Mouse (Mus musculus): ENCODE data around the gene Rnf168. TPM values are rescaled to one million over a fixed set of nuclear protein-coding genes. Genes with fewer than 3 reads are reported as not detected.

The Rnf168 gene
- polyA plus RNA-seq, 1 experiment: 0.71 TPM

DNA sequence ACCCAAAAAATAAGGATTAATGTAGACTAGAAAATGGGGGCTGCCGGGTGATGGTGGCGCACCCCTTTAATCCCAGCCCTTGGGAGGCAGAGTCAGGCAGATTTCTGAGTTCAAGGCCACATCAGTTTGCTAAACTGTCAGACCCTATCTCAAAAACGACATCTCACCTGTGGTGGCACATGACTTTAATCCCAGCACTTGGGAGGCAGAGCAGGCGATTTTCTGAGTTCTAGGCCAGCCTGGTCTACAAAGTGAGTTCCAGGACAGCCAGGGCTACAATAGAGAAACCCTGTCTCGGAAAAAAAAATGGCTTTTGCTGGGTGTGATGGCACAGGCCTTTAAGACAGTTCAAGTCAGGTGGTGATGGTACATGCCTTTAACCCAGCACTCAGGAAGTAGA, 57.9 kb downstream of the Rnf168 start:
- TF ChIP-seq GATA1 (IDR thresholded peaks at IDR 0.05; ENCODE audit: low read length): no peak
- TF ChIP-seq TAL1 (IDR thresholded peaks at IDR 0.05; ENCODE audit: low read length): no peak
- Histone ChIP-seq H3K36me3 (ENCODE audit: control insufficient read depth) (peaks cover 2% of the 10 kb centered on the region), H3K27me3 (ENCODE audit: control insufficient read depth) (no peaks in the 10 kb centered on the region), H3K9me3 (ENCODE audit: control insufficient read depth, low read length) (no peaks in the 10 kb centered on the region), H3K4me1 (ENCODE audit: control insufficient read depth) (peaks cover 46% of the 10 kb centered on the region), H3K4me3 (replicated peaks) (no peak overlapping the region)

DNA sequence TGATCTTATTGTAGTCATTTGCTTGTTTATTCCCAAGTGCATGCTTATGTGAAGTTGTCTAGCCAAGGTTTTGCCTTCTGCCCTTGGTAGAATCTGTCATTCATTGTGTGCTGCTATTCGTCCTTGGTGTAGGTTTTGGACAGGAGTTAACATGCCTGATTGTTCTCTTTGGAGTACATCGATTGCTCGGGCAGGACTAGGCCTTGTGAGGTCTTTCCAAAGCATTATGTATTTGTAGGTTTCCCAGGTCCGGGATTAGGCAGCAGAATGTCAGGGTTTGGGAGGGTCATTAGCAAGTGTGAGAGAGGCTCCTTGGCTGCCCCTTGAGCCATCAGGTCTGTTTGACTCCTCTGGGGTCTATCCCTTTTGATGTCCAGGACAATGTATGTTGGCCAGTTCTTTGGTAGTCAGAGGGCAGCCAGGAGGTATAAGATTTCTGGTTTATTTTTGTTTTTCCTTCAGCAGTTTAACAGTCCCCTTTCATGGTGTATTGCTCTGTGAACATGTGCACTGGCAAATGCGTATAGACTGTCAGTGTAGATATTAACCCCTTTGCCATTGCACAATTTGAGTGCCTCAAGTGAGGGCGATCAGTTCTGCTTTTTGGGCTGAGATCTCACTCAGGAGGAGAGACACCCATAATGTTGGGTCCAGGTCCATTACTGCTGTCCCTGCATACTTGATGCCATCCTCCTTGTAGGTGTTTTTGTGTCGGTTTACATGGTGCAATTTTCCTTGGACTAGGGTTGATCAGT, 58.9 kb downstream of the Rnf168 start:
- Histone ChIP-seq H3K27me3 (ENCODE audit: control insufficient read depth) (no peaks in the 10 kb centered on the region), H3K4me3 (replicated peaks) (no peak overlapping the region), H3K4me1 (ENCODE audit: control insufficient read depth) (peaks cover 40% of the 10 kb centered on the region), H3K36me3 (ENCODE audit: control insufficient read depth) (peaks cover 2% of the 10 kb centered on the region), H3K9me3 (ENCODE audit: control insufficient read depth, low read length) (no peaks in the 10 kb centered on the region)
- no peak for TF ChIP-seq TAL1 (IDR thresholded peaks at IDR 0.05; ENCODE audit: low read length)
- TF ChIP-seq GATA1 (IDR thresholded peaks at IDR 0.05; ENCODE audit: low read length): no peak

DNA sequence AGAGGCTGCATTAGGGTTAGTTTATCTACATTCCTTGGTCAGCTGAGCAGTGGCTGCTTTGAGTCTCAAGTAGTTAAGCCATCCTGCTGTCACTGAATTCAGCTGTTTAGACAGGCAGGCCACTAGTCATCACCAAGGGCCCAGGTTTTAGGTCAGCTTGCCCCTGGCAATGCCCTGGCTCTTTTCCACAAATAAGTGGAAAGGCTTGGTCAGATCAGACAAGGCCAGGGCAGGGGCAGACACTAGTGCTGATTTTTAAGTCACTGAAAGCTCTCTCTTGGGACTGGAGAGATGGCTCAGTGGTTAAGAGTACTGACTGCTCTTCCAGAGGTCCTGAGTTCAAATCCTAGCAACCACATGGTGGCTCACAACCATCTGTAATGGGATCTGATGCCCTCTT, 59.7 kb downstream of the Rnf168 start:
- TF ChIP-seq GATA1 (IDR thresholded peaks at IDR 0.05; ENCODE audit: low read length) (no peak), TAL1 (IDR thresholded peaks at IDR 0.05; ENCODE audit: low read length) (no peak)
- Histone ChIP-seq H3K27me3 (ENCODE audit: control insufficient read depth) (no peaks in the 10 kb centered on the region), H3K4me1 (ENCODE audit: control insufficient read depth) (peaks cover 33% of the 10 kb centered on the region), H3K4me3 (replicated peaks) (no peak overlapping the region), H3K36me3 (ENCODE audit: control insufficient read depth) (peaks cover 2% of the 10 kb centered on the region), H3K9me3 (ENCODE audit: control insufficient read depth, low read length) (no peaks in the 10 kb centered on the region)

DNA sequence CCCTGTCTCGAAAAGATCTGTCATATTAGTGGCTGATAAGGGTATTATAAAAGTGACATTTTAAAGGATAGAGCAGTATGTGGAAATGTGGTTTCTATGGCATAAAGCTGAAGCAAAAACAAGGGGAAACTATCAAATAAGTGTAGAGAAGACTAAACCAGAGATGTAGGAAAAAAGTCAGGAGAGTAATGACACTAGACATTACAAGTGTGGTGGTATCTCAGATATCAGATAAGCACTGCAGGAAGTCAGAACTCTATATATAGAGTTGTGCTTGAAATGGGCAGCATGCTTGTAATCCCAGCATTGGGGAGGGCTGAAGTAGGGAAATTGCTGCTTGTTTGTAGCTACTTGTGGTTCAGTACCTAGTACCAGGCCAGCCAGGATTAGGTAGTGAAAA, 63.2 kb downstream of the Rnf168 start:
- Histone ChIP-seq H3K4me1 (ENCODE audit: control insufficient read depth) (peaks cover 17% of the 10 kb centered on the region), H3K27me3 (ENCODE audit: control insufficient read depth) (no peaks in the 10 kb centered on the region), H3K9me3 (ENCODE audit: control insufficient read depth, low read length) (no peaks in the 10 kb centered on the region), H3K36me3 (ENCODE audit: control insufficient read depth) (no peaks in the 10 kb centered on the region), H3K4me3 (replicated peaks) (no peak overlapping the region)
- no peak for TF ChIP-seq TAL1 (IDR thresholded peaks at IDR 0.05; ENCODE audit: low read length)
- TF ChIP-seq GATA1 (IDR thresholded peaks at IDR 0.05; ENCODE audit: low read length): no peak

DNA sequence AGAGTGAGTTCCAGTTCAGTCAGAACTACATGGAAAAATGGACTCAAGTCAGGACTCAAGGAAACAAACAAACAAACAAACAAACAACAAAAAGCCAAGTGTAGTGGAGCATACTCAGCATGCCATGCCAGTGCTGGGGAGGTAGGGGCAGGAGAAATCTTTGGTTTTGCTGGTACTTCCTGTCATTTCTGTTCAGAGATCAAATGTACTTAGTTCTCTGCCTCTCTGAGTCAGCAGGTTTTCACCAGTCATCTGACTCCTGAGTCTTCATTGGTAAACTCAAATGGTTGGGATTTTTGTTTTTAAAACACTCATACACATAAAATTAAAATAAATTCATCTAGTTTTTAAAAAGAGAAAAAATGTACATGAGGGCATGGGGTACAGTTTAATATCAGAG, 68.3 kb downstream of the Rnf168 start:
- Histone ChIP-seq H3K9me3 (ENCODE audit: control insufficient read depth, low read length) (no peaks in the 10 kb centered on the region), H3K4me1 (ENCODE audit: control insufficient read depth) (peaks cover 10% of the 10 kb centered on the region), H3K4me3 (replicated peaks) (no peak overlapping the region), H3K36me3 (ENCODE audit: control insufficient read depth) (peaks cover under 1% of the 10 kb centered on the region), H3K27me3 (ENCODE audit: control insufficient read depth) (no peaks in the 10 kb centered on the region)
- TF ChIP-seq GATA1 (IDR thresholded peaks at IDR 0.05; ENCODE audit: low read length) (no peak), TAL1 (IDR thresholded peaks at IDR 0.05; ENCODE audit: low read length) (no peak)

DNA sequence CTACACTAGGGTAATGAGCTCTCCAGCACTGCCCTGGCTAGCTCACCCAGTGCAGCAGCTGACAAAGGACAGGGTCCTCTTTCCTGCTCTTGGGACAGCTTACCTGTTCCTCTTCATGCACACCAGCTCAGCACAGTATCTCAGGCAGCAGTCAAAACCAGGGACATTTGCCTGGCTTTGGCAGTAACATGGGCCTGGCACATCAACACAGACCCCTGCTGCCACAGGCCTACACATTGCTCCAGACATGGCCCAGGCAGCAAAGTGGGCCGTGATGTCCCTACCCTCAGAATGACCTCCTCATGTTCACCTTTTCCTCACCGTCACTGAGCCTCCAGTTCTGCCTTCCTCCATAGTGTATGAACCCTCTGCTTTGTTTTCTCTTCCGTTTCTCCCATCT, 73.5 kb downstream of the Rnf168 start:
- peaks cover 9% of the 10 kb centered on the region for H3K4me1 ChIP-seq (ENCODE audit: control insufficient read depth)
- no peak overlapping the region for H3K4me3 ChIP-seq (replicated peaks)
- H3K9me3 ChIP-seq (ENCODE audit: control insufficient read depth, low read length): no peaks in the 10 kb centered on the region
- no peaks in the 10 kb centered on the region for H3K27me3 ChIP-seq (ENCODE audit: control insufficient read depth)
- no peak for TF ChIP-seq TAL1 (IDR thresholded peaks at IDR 0.05; ENCODE audit: low read length)
- no peak for TF ChIP-seq GATA1 (IDR thresholded peaks at IDR 0.05; ENCODE audit: low read length)
- peaks cover 36% of the 10 kb centered on the region for H3K36me3 ChIP-seq (ENCODE audit: control insufficient read depth)

Other genes starting within 250 kb of the Rnf168 start
- gene Pak2, start 198.1 kb upstream of the Rnf168 start, polyA plus RNA-seq (2012): 0.41 and 0.52 TPM in 2 replicates
- gene Pigx, start 177.7 kb upstream of the Rnf168 start, polyA plus RNA-seq (2012): 0.18 and 0.22 TPM in 2 replicates
- 0.02 and 0.11 TPM in 2 replicates for gene Cep19, start 177.7 kb upstream of the Rnf168 start, polyA plus RNA-seq (2012)
- gene Nrros, start 111.9 kb upstream of the Rnf168 start, polyA plus RNA-seq (2012): 0.17 and 0.60 TPM in 2 replicates
- not detected in 2 replicates for gene Bex6, start 97.6 kb upstream of the Rnf168 start, polyA plus RNA-seq (2012)
- gene Fbxo45, start 30.3 kb upstream of the Rnf168 start, polyA plus RNA-seq (2012): 0.35 and 0.37 TPM in 2 replicates
- 1.6 and 2.4 TPM in 2 replicates for gene Wdr53, start 30.2 kb upstream of the Rnf168 start, polyA plus RNA-seq (2012)
- not detected in 2 replicates for gene Smco1, start 6.0 kb upstream of the Rnf168 start, polyA plus RNA-seq (2012)
- gene Ubxn7, start 54.8 kb downstream of the Rnf168 start, polyA plus RNA-seq (2012): 0.14 and 0.39 TPM in 2 replicates
- gene Tm4sf19, start 123.0 kb downstream of the Rnf168 start, polyA plus RNA-seq (2012): not detected in 2 replicates
- gene Tctex1d2, start 142.2 kb downstream of the Rnf168 start, polyA plus RNA-seq (2012): 0.05 TPM in 1 of 2 replicates, not detected in the other
- 3.9 and 6.2 TPM in 2 replicates for gene Pcyt1a, start 153.5 kb downstream of the Rnf168 start, polyA plus RNA-seq (2012)
- gene Slc51a, start 210.4 kb downstream of the Rnf168 start, polyA plus RNA-seq (2012): not detected in 2 replicates
- gene Zdhhc19, start 218.8 kb downstream of the Rnf168 start, polyA plus RNA-seq (2012): not detected in 2 replicates

Data from erythroblast, embryonic 14.5 days (primary cell).